Mouse (Mus musculus) hindbrain, embryonic 15.5 days (tissue): ENCODE results near the gene Apba2. TPM values are rescaled to one million over a fixed set of nuclear protein-coding genes. Genes with fewer than 3 reads are reported as not detected.

ENCODE experiments used
- ATAC-seq: fragments of 200-750 bp; cut with Nextera tagmentation; 2 replicates; pipeline ENCODE4 v1.8.0; 2017; ENCODE audit warnings: low read depth, moderate number of reproducible peaks, moderate TSS enrichment; ENCODE audit not compliant: low FRiP score
- H3K27ac ChIP-seq: fragments of 300-500 bp; sonication (generic); replicated peaks from 2 replicates; pipeline ENCODE4 v1.5.1; 2015; ENCODE audit warnings: mild to moderate bottlenecking, inconsistent platforms
- H3K27me3 ChIP-seq: fragments of 300-500 bp; sonication (generic); 2 replicates; pipeline ENCODE4 v1.6.1; 2015; ENCODE audit warnings: control low read depth, inconsistent platforms
- H3K36me3 ChIP-seq: fragments of 300-500 bp; sonication (generic); 2 replicates; pipeline ENCODE4 v1.6.1; 2015; ENCODE audit warnings: control low read depth, inconsistent platforms
- H3K4me1 ChIP-seq: fragments of 300-500 bp; sonication (generic); replicated peaks from 2 replicates; pipeline ENCODE4 v1.6.1; 2015; ENCODE audit warnings: control low read depth, inconsistent platforms
- H3K4me2 ChIP-seq: fragments of 300-500 bp; sonication (generic); 2 replicates; pipeline ENCODE4 v1.6.1; 2015; ENCODE audit warnings: moderate library complexity, mild to moderate bottlenecking, inconsistent platforms
- H3K4me3 ChIP-seq: fragments of 300-500 bp; sonication (generic); 2 replicates; pipeline ENCODE4 v1.5.1; 2015; ENCODE audit warnings: mild to moderate bottlenecking, inconsistent platforms
- H3K9ac ChIP-seq: fragments of 300-500 bp; sonication (generic); 2 replicates; pipeline ENCODE4 v1.6.1; 2015; ENCODE audit warnings: inconsistent platforms
- H3K9me3 ChIP-seq: fragments of 300-500 bp; sonication (generic); 2 replicates; pipeline ENCODE4 v1.6.1; 2016; ENCODE audit warnings: control low read depth, inconsistent platforms
- WGBS: fragments of 180-500 bp; shearing (Covaris S2); methylation state at CpG from one replicate; pipeline ENCODE4 v1.1.7; 2015; 5-methylcytosine and 5-hydroxymethylcytosine counted together
- polyA plus RNA-seq: library from polyadenylated mRNA; unstranded; fragments of >200 nt; fragmentation: Nextera tagmentation; extraction: Ambion mirVana; gene quantifications from 2 replicates; pipeline ENCODE4 v1.2.1, GENCODE M21; 2015

Gene Apba2
- polyA plus RNA-seq, 1 experiment from 2014 or later = 175 TPM

DNA sequence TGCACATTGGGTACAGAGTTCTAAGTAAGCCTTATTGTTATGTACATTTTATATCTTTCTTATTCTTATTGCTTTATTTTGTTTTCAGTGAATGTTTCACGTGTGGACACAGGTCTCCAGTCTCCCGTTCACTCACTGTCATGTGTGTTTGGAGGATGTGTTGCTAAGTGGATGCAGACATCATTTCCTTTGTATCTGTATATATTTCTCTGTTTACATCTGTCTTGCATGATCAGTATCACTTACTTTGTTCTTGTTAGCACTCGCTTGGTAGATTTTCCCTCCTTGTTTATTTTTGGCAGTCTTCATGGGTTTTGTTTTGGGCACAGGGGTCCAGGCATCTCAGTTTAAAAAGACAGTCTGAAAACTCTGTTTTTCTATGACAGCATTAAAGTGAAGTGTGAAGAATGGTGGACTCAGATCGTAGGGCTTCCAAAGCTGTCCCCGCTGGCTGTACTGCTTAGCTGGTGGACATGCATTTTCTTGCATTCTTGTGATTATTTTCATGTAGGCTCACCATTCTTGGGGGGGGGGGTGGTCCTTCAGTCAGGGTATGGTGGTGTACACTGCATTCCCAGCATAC, 164.3 kb downstream of the Apba2 start:
- Histone ChIP-seq H3K4me3 (no peak overlapping the region), H3K9ac (no peak overlapping the region), H3K4me2 (no peak overlapping the region), H3K27me3 (no peaks in the 10 kb centered on the region), H3K4me1 (no peaks in the 10 kb centered on the region), H3K27ac (no peak overlapping the region), H3K36me3 (no peaks in the 10 kb centered on the region), H3K9me3 (no peaks in the 10 kb centered on the region)
- ATAC-seq = no peak
- 90% methylated on average over 5 of the region's 5 CpGs for WGBS

GRCm38 (mm10) chr7:64667959-64668358, 166.5 kb downstream of the Apba2 start:
- H3K36me3 ChIP-seq = no peaks in the 10 kb centered on the region
- no peaks in the 10 kb centered on the region for H3K4me1 ChIP-seq
- 95% methylated on average over 4 of the region's 4 CpGs for WGBS
- H3K4me3 ChIP-seq = no peak overlapping the region
- H3K9me3 ChIP-seq = no peaks in the 10 kb centered on the region
- no peak for ATAC-seq
- H3K4me2 ChIP-seq = no peak overlapping the region
- H3K27ac ChIP-seq = no peak overlapping the region
- no peak overlapping the region for H3K9ac ChIP-seq
- no peaks in the 10 kb centered on the region for H3K27me3 ChIP-seq

- H3K9ac ChIP-seq = no peak overlapping the region
- H3K9me3 ChIP-seq = no peaks in the 10 kb centered on the region
- peak; percentile 30; the same call in 1 of the 2 replicates for ATAC-seq
- H3K4me3 ChIP-seq = no peak overlapping the region
- H3K27ac ChIP-seq = no peak overlapping the region
- WGBS = 84% methylated on average over 10 of the region's 10 CpGs
- H3K4me1 ChIP-seq = 0 out of 2 replicates have a peak, but pooled peaks cover 4% of the 10 kb centered on the region
- H3K27me3 ChIP-seq = no peaks in the 10 kb centered on the region
- no peak overlapping the region for H3K4me2 ChIP-seq
- H3K36me3 ChIP-seq = no peaks in the 10 kb centered on the region
Observed at GRCm38 (mm10) chr7:64679771-64680479, 178.4 kb downstream of the Apba2 start.

DNA sequence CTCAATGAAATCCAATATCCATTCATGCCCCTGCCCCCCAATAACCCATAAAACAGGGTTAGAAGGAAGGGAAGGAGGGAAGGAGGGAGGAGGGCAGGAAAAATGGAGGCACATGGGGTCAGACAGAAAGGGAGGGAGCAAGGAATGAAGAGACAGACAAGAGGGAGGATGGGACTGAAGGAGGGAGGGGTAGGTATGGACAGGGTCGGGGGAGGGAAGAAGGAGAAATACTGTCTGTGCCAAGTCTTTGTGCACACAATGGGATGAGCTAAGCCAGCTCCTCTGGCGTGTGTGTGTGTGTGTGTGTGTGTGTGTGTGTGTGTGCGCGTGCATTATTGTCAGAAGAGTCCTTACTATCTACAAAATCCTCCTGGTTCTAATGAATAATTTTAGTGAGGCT, 183.4 kb downstream of the Apba2 start:
- H3K9me3 ChIP-seq = no peaks in the 10 kb centered on the region
- H3K27me3 ChIP-seq = no peaks in the 10 kb centered on the region
- H3K36me3 ChIP-seq = no peaks in the 10 kb centered on the region
- H3K4me1 ChIP-seq = peaks cover 19% of the 10 kb centered on the region
- no peak overlapping the region for H3K9ac ChIP-seq
- no peak overlapping the region for H3K4me2 ChIP-seq
- 67% methylated on average over 4 of the region's 4 CpGs for WGBS
- no peak for ATAC-seq
- no peak overlapping the region for H3K4me3 ChIP-seq
- no peak overlapping the region for H3K27ac ChIP-seq

DNA sequence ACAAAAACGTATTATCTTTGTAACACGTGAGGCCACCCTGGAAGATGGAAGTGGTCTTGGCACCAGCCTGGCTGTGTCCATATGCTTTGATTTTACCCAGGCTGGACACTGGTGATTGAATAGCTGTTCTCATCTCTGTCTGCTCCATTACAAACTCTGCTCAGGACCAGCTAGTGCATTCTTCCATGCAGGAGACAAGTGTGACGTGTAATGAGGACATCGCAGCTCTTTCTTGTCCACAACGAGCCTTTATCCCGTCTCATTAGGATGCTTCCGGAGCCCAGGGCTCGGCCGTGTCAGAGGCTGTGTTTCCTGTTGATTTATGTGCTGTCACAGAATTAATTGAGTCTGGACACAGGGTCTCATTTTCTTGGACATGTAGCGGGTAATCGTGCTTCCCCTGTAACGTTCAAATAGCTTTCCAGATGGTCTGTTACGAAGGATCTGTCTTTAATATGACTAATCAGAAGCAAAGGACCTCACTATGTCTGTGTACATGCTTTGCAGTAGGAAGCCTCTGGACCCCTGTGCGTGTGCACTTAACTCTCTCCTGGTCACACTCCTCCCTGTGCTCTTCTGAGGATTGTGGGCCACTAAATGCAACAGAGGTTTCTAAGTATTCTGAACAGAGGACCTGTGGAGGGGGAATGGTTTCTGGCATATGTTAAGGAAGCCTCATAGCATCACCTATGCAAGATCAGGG, 186.8 kb downstream of the Apba2 start:
- 27% methylated on average over 14 of the region's 14 CpGs for WGBS
- peak; percentile 79 for ATAC-seq
- no peak overlapping the region for H3K9ac ChIP-seq

GRCm38 (mm10) chr7:64691831-64692230, 190.3 kb downstream of the Apba2 start:
- ATAC-seq = no peak
- Histone ChIP-seq H3K4me2 (no peak overlapping the region), H3K4me3 (no peak overlapping the region), H3K27me3 (no peaks in the 10 kb centered on the region), H3K36me3 (peaks cover 9% of the 10 kb centered on the region; the same call in 1 of the 2 replicates), H3K9ac (no peak overlapping the region), H3K9me3 (no peaks in the 10 kb centered on the region), H3K4me1 (peaks cover 27% of the 10 kb centered on the region), H3K27ac (no peak overlapping the region)
- WGBS = 96% methylated on average over 2 of the region's 2 CpGs

More for the DNA sequence above, 186.8 kb downstream of the Apba2 start:
- peak overlapping the region; percentile 23 for H3K4me2 ChIP-seq
- no peaks in the 10 kb centered on the region for H3K36me3 ChIP-seq
- H3K27ac ChIP-seq = peak overlapping the region; percentile 60
- no peaks in the 10 kb centered on the region for H3K27me3 ChIP-seq
- H3K4me1 ChIP-seq = peaks cover 15% of the 10 kb centered on the region
- no peaks in the 10 kb centered on the region for H3K9me3 ChIP-seq
- H3K4me3 ChIP-seq = no peak overlapping the region

DNA sequence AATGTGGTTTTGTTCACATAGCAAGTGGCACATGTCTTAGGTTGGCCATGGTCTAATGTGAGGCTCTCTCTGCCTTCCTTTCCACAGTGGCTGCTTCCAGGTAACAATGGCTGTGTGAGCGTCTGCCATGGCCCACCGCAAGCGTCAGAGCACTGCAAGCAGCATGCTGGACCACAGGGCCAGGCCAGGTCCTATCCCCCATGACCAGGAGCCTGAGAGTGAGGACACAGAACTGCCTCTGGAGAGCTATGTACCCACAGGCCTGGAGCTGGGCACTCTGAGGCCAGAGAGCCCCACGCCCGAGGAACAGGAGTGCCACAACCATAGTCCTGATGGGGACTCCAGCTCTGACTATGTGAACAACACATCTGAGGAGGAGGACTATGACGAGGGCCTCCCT, 193.4 kb downstream of the Apba2 start:
- 95% methylated on average over 6 of the region's 6 CpGs for WGBS
- Histone ChIP-seq H3K27ac (no peak overlapping the region), H3K9ac (no peak overlapping the region), H3K4me3 (no peak overlapping the region), H3K27me3 (no peaks in the 10 kb centered on the region), H3K36me3 (peaks cover 9% of the 10 kb centered on the region; the same call in 1 of the 2 replicates), H3K4me2 (no peak overlapping the region), H3K4me1 (peaks cover 35% of the 10 kb centered on the region), H3K9me3 (no peaks in the 10 kb centered on the region)
- ATAC-seq = no peak

DNA sequence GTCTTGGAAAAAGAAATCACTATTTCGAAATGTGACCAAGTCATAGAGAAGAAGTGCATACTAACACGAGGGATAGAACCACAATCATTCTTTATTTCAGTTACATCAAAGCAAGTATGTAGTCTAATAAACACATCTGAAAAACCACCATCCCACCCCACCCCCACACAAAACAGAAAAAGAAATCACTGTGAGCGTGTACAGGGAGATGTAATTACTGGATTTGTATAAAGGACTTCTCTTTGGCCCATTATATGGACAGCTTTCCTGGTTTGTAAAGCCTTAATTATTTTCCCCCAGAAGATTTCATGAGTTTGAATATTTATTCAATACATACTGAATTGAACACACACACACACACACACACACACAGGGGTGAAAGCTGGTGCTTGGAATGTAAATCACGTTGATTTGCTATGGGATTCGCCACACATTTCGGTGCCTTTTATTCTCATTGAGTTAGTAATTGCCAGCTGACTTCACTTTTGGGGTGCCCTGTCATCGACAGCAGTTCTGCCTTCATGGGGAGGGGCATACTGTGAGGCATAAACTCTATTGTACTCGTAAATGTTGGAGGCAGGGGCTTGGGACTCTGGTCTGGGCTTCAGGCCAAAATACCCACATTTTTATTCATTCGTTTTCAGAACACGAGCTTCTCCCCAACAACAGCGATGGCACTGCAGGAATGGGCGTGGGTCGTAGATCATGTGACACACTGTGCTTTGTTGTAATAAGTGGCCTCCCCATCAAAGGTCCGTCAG, 195.2 kb downstream of the Apba2 start:
- peak overlapping the region; percentile 7; the same call in 1 of the 2 replicates for H3K27ac ChIP-seq
- 32% methylated on average over 14 of the region's 14 CpGs for WGBS
- H3K27me3 ChIP-seq = no peaks in the 10 kb centered on the region
- peaks cover 9% of the 10 kb centered on the region; the same call in 1 of the 2 replicates for H3K36me3 ChIP-seq
- H3K4me2 ChIP-seq = no peak overlapping the region
- no peaks in the 10 kb centered on the region for H3K9me3 ChIP-seq
- peaks cover 45% of the 10 kb centered on the region for H3K4me1 ChIP-seq
- H3K9ac ChIP-seq = no peak overlapping the region
- no peak overlapping the region for H3K4me3 ChIP-seq
- peak; percentile 70 for ATAC-seq

- Histone ChIP-seq H3K27me3 (no peaks in the 10 kb centered on the region), H3K4me2 (no peak overlapping the region), H3K4me3 (no peak overlapping the region), H3K36me3 (peaks cover 9% of the 10 kb centered on the region; the same call in 1 of the 2 replicates), H3K9me3 (no peaks in the 10 kb centered on the region), H3K9ac (no peak overlapping the region), H3K4me1 (peaks cover 47% of the 10 kb centered on the region), H3K27ac (peak overlapping the region; percentile 10)
- ATAC-seq = no peak
- 36% methylated on average over 6 of the region's 6 CpGs for WGBS
Observed at GRCm38 (mm10) chr7:64697791-64698337, 196.4 kb downstream of the Apba2 start.

GRCm38 (mm10) chr7:64704060-64704595, 202.6 kb downstream of the Apba2 start:
- 83% methylated on average over 5 of the region's 5 CpGs for WGBS
- Histone ChIP-seq H3K36me3 (no peaks in the 10 kb centered on the region), H3K9ac (no peak overlapping the region), H3K27ac (no peak overlapping the region), H3K9me3 (no peaks in the 10 kb centered on the region), H3K4me3 (no peak overlapping the region), H3K4me1 (peaks cover 19% of the 10 kb centered on the region), H3K4me2 (no peak overlapping the region), H3K27me3 (no peaks in the 10 kb centered on the region)
- no peak for ATAC-seq

DNA sequence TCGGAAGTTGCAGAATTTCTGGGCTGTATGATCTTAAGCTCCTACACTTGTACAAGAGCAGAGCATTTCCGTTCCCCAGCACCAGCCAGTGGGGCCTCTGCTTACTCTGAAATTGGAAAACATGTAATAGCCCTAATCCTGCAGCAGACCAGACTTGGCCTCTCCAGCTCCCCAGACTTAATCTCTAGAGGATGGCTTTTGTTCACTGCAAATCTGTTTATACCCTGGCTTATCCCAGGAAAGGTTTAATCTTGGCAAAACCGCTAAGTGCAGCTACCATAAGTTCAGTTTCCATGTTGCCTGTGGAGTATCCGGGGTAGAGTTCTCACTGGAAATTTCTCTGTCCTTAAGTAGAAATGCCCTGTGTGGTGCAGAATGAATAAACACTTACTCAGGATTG, 206.7 kb downstream of the Apba2 start:
- Histone ChIP-seq H3K27me3 (no peaks in the 10 kb centered on the region), H3K27ac (no peak overlapping the region), H3K4me1 (no peaks in the 10 kb centered on the region), H3K36me3 (no peaks in the 10 kb centered on the region), H3K4me2 (no peak overlapping the region), H3K9ac (no peak overlapping the region), H3K4me3 (no peak overlapping the region), H3K9me3 (no peaks in the 10 kb centered on the region)
- no peak for ATAC-seq
- WGBS = 85% methylated on average over 4 of the region's 4 CpGs
